Mouse (Mus musculus): ENCODE measurements around the gene Olfr131. TPM values are rescaled to one million over a fixed set of nuclear protein-coding genes. Genes with fewer than 3 reads are reported as not detected.
"Not testable (repeated sequence)": the region's sequence is repeated elsewhere in the genome, so short reads cannot be mapped to it uniquely, and the experiment has no call there.

The Olfr131 gene
- not detected for total RNA-seq (2021)
- long read RNA-seq, experiment 1 = 0 reads
- long read RNA-seq, experiment 2 = 0 reads

GRCm38 (mm10) chr17:38088593-38088992 lies at the start of gene Olfr131:
Olfr131 (minus strand) TSS chr17:38088693.
- no peak for DNase-seq
- intact Hi-C loops (cut with DNase I) = no loop called here

GRCm38 (mm10) chr17:38134426-38134825 lies 45.9 kb upstream of the Olfr131 start, which contains the start of gene Olfr132:
Olfr132 (minus strand) TSS chr17:38134526.
- no peak for DNase-seq
- intact Hi-C loops (cut with DNase I) = no loop called here

GRCm38 (mm10) chr17:38125371-38125770 lies 36.9 kb upstream of the Olfr131 start:
- intact Hi-C loops (cut with DNase I) = not testable (repeated sequence)

GRCm38 (mm10) chr17:38124199-38124598 lies 35.7 kb upstream of the Olfr131 start:
- DNase-seq; intact Hi-C loops (cut with DNase I): not testable (repeated sequence)

More at GRCm38 (mm10) chr17:38125371-38125770, 36.9 kb upstream of the Olfr131 start:
- DNase-seq = not testable (repeated sequence)

GRCm38 (mm10) chr17:38082364-38082763 lies 6.1 kb downstream of the Olfr131 start:
- intact Hi-C loops (cut with DNase I) = no loop called here
- DNase-seq = no peak

- intact Hi-C loops (cut with DNase I) = no loop called here
These were observed 24.9 kb downstream of the Olfr131 start, which contains the start of gene Olfr130 for GRCm38 (mm10) chr17:38063621-38064020. Olfr130 (plus strand) TSS chr17:38063921.

GRCm38 (mm10) chr17:38059979-38060378 lies 28.5 kb downstream of the Olfr131 start, which contains the start of gene Olfr129:
Olfr129 (minus strand) TSS chr17:38060079.
- no peak for DNase-seq
- intact Hi-C loops (cut with DNase I) = no loop called here

More at GRCm38 (mm10) chr17:38063621-38064020, 24.9 kb downstream of the Olfr131 start, which contains the start of gene Olfr130:
- DNase-seq = no peak

Other genes with a start within 250 kb of the Olfr131 start
- not detected for gene Olfr126, start 241.2 kb downstream of the Olfr131 start, total RNA-seq (2021)
- gene Olfr127, start 188.3 kb downstream of the Olfr131 start, total RNA-seq (2021) = not detected
- gene Olfr128, start 168.1 kb downstream of the Olfr131 start, total RNA-seq (2021) = not detected
- gene Olfr761, start 135.6 kb downstream of the Olfr131 start, total RNA-seq (2021) = not detected
- not detected for gene Olfr129, start 28.6 kb downstream of the Olfr131 start, total RNA-seq (2021)
- not detected for gene Olfr130, start 24.8 kb downstream of the Olfr131 start, total RNA-seq (2021)
- not detected for gene Olfr132, start 45.8 kb upstream of the Olfr131 start, total RNA-seq (2021)
- gene Olfr133, start 56.6 kb upstream of the Olfr131 start, total RNA-seq (2021) = not detected
- not detected for gene Olfr134, start 82.7 kb upstream of the Olfr131 start, total RNA-seq (2021)
- gene Olfr135, start 115.6 kb upstream of the Olfr131 start, total RNA-seq (2021) = not detected
- not detected for gene Olfr138, start 172.3 kb upstream of the Olfr131 start, total RNA-seq (2021)
- not detected for gene Olfr137, start 218.9 kb upstream of the Olfr131 start, total RNA-seq (2021)
- gene Olfr136, start 241.1 kb upstream of the Olfr131 start, total RNA-seq (2021) = not detected